Mouse (Mus musculus) stomach, embryonic 16.5 days (tissue): ENCODE data around the gene Traf3. TPM values are rescaled to one million over a fixed set of nuclear protein-coding genes. Genes with fewer than 3 reads are reported as not detected.

Experiments
- polyA plus RNA-seq: library from polyadenylated mRNA; unstranded; fragments of >200 nt; fragmentation: Nextera tagmentation; extraction: Ambion mirVana; gene quantifications from 2 replicates; pipeline ENCODE4 v1.2.1, GENCODE M21; 2015

Traf3 gene
- polyA plus RNA-seq, 1 experiment from 2014 or later: 8.2 TPM

Other genes with a start within 250 kb of the Traf3 start
- gene Ankrd9, start 187.3 kb upstream of the Traf3 start, polyA plus RNA-seq: 17.4 and 18.5 TPM in 2 replicates
- 9.5 and 10.9 TPM in 2 replicates for gene Rcor1, start 127.0 kb upstream of the Traf3 start, polyA plus RNA-seq
- not detected in 2 replicates for gene 4930595D18Rik, start 18.1 kb downstream of the Traf3 start, polyA plus RNA-seq
- 11.3 and 16.3 TPM in 2 replicates for gene Amn, start 104.7 kb downstream of the Traf3 start, polyA plus RNA-seq
- 29.3 and 32.9 TPM in 2 replicates for gene Cdc42bpb, start 211.3 kb downstream of the Traf3 start, polyA plus RNA-seq
- 1.4 and 1.6 TPM in 2 replicates for gene Lbhd2, start 240.4 kb downstream of the Traf3 start, polyA plus RNA-seq